Mouse (Mus musculus) CH12.LX (cell line): ENCODE results near the gene Gosr1. TPM values are rescaled to one million over a fixed set of nuclear protein-coding genes. Genes with fewer than 3 reads are reported as not detected.
A peak's percentile ranks its signal among the peaks of the same experiment; 100 is the strongest.

Source experiments
- DNase-seq: peaks from one replicate; pipeline ENCODE4 v3.0.0-alpha.2; 2013; ENCODE audit errors: extremely low read depth
- H3K27ac ChIP-seq: 2 replicates; pipeline ENCODE4 v1.5.1; 2012; ENCODE audit warnings: low read depth, mild to moderate bottlenecking, control low read depth, moderate library complexity; ENCODE audit not compliant: insufficient read depth
- H3K27me3 ChIP-seq: replicated peaks from 2 replicates; pipeline ENCODE3; 2012; ENCODE audit warnings: inconsistent platforms
- H3K36me3 ChIP-seq, 2 experiments: replicated peaks in 1 of 2; 2 replicates each; pipeline versions ENCODE3 to v1.6.1; 2012; ENCODE audit warnings: inconsistent platforms in 1 of 2, low read length in 1 of 2, mild to moderate bottlenecking in 1 of 2, mixed read lengths in 1 of 2, moderate library complexity in 1 of 2; ENCODE audit not compliant: control insufficient read depth in 1 of 2, insufficient read depth in 1 of 2
- H3K4me1 ChIP-seq, 2 experiments: 2 replicates each; pipeline ENCODE4 v1.6.1; 2012; ENCODE audit warnings: inconsistent platforms in 1 of 2, moderate library complexity in 1 of 2; ENCODE audit not compliant: insufficient read depth in 2 of 2, control insufficient read depth in 1 of 2
- H3K4me2 ChIP-seq: 2 replicates; pipeline ENCODE4 v1.6.1; 2012; ENCODE audit warnings: low read depth, mild to moderate bottlenecking, control low read depth; ENCODE audit not compliant: poor library complexity, insufficient read depth, severe bottlenecking
- H3K4me3 ChIP-seq, 3 experiments: fragments of 150-350 bp in 1 of 3; sonication (generic) in 1 of 3; replicated peaks in 1 of 3; 2 replicates each; pipeline versions ENCODE3 to v1.5.1; 2011 to 2012; ENCODE audit warnings: low read depth in 2 of 3, low read length in 2 of 3, mild to moderate bottlenecking in 2 of 3, moderate library complexity in 2 of 3, control low read depth in 1 of 3, improper control_type of control experiment in 1 of 3, inconsistent platforms in 1 of 3, mixed read lengths in 1 of 3; ENCODE audit not compliant: poor library complexity in 1 of 3
- H3K79me2 ChIP-seq: replicated peaks from 2 replicates; pipeline ENCODE4 v1.6.1; 2012; ENCODE audit warnings: mild to moderate bottlenecking, moderate library complexity; ENCODE audit not compliant: control insufficient read depth, poor library complexity, insufficient read depth, severe bottlenecking; ENCODE audit errors: extremely low read depth
- H3K9ac ChIP-seq: 2 replicates; pipeline ENCODE4 v1.6.1; 2012; ENCODE audit warnings: low read depth, mild to moderate bottlenecking, control low read depth, moderate library complexity; ENCODE audit not compliant: insufficient read depth
- H3K9me3 ChIP-seq: replicated peaks from 2 replicates; pipeline ENCODE3; 2012; ENCODE audit warnings: low read length, inconsistent platforms, mixed read lengths
- BHLHE40 ChIP-seq: IDR thresholded peaks from 2 replicates; pipeline ENCODE4 v1.6.1; 2011; ENCODE audit warnings: mild to moderate bottlenecking, low read depth, low read length, improper control_type of control experiment
- CHD1 ChIP-seq: IDR thresholded peaks from 2 replicates; pipeline ENCODE4 v1.6.1; 2012; ENCODE audit warnings: low read depth, low read length, improper control_type of control experiment, inconsistent platforms
- CHD2 ChIP-seq: IDR thresholded peaks from 2 replicates; pipeline ENCODE4 v1.6.1; 2011; ENCODE audit warnings: low read length, improper control_type of control experiment
- CTCF ChIP-seq, 2 experiments: IDR thresholded peaks in 1 of 2; conservative IDR thresholded peaks in 1 of 2; 2 replicates each; pipeline ENCODE4 v1.5.1; 2011 to 2012; ENCODE audit warnings: low read depth in 2 of 2, low read length in 2 of 2, improper control_type of control experiment in 1 of 2, inconsistent platforms in 1 of 2, mild to moderate bottlenecking in 1 of 2, moderate library complexity in 1 of 2
- E2F4 ChIP-seq: IDR thresholded peaks from 2 replicates; pipeline ENCODE4 v1.6.1; 2011; ENCODE audit warnings: low read depth, low read length, improper control_type of control experiment; ENCODE audit not compliant: insufficient replicate concordance
- EP300 ChIP-seq: IDR thresholded peaks from 2 replicates; pipeline ENCODE4 v1.6.1; 2011; ENCODE audit warnings: low read length, improper control_type of control experiment
- ETS1 ChIP-seq: conservative IDR thresholded peaks from 2 replicates; pipeline ENCODE4 v1.6.1; 2012; ENCODE audit warnings: low read depth, mild to moderate bottlenecking, inconsistent platforms, low read length, improper control_type of control experiment, moderate library complexity
- GABPA ChIP-seq: IDR thresholded peaks from 2 replicates; pipeline ENCODE4 v1.6.1; 2012; ENCODE audit warnings: low read depth, low read length, improper control_type of control experiment, inconsistent platforms; ENCODE audit not compliant: insufficient replicate concordance
- HCFC1 ChIP-seq: IDR thresholded peaks from 2 replicates; pipeline ENCODE4 v1.6.1; 2012; ENCODE audit warnings: low read depth, mild to moderate bottlenecking, inconsistent platforms, low read length, improper control_type of control experiment
- IRF4 ChIP-seq: IDR thresholded peaks from 2 replicates; pipeline ENCODE4 v1.6.1; 2014; ENCODE audit warnings: low read depth, mild to moderate bottlenecking, inconsistent platforms, low read length, improper control_type of control experiment
- JUN ChIP-seq: IDR thresholded peaks from 2 replicates; pipeline ENCODE4 v1.6.1; 2011; ENCODE audit warnings: low read depth, mild to moderate bottlenecking, low read length, improper control_type of control experiment, moderate library complexity; ENCODE audit not compliant: insufficient read depth
- JUND ChIP-seq: conservative IDR thresholded peaks from 2 replicates; pipeline ENCODE4 v1.6.1; 2011; ENCODE audit warnings: low read depth, low read length, improper control_type of control experiment
- KAT2A ChIP-seq: IDR thresholded peaks from 2 replicates; pipeline ENCODE4 v1.6.1; 2012; ENCODE audit warnings: low read length, improper control_type of control experiment, inconsistent platforms; ENCODE audit not compliant: insufficient replicate concordance
- MAX ChIP-seq: IDR thresholded peaks from 2 replicates; pipeline ENCODE4 v1.6.1; 2011; ENCODE audit warnings: low read length, improper control_type of control experiment
- MAZ ChIP-seq: IDR thresholded peaks from 2 replicates; pipeline ENCODE4 v1.6.1; 2012; ENCODE audit warnings: low read depth, mild to moderate bottlenecking, inconsistent platforms, low read length, improper control_type of control experiment, moderate library complexity
- MXI1 ChIP-seq: IDR thresholded peaks from 2 replicates; pipeline ENCODE4 v1.6.1; 2011; ENCODE audit warnings: mild to moderate bottlenecking, low read depth, low read length, improper control_type of control experiment
- MYC ChIP-seq: IDR thresholded peaks from 2 replicates; pipeline ENCODE4 v1.6.1; 2011; ENCODE audit warnings: low read depth, mild to moderate bottlenecking, improper control_type of control experiment, low read length
- NELFE ChIP-seq: IDR thresholded peaks from 2 replicates; pipeline ENCODE4 v1.6.1; 2011; ENCODE audit warnings: low read depth, low read length, improper control_type of control experiment
- NRF1 ChIP-seq: IDR thresholded peaks from 2 replicates; pipeline ENCODE4 v1.6.1; 2014; ENCODE audit warnings: low read depth, mild to moderate bottlenecking, inconsistent platforms, low read length, improper control_type of control experiment, moderate library complexity
- PAX5 ChIP-seq: IDR thresholded peaks from 2 replicates; pipeline ENCODE4 v1.6.1; 2012; ENCODE audit warnings: low read length, inconsistent platforms, mixed read lengths
- POLR2A ChIP-seq: IDR thresholded peaks from 2 replicates; pipeline ENCODE4 v1.6.1; 2011; ENCODE audit warnings: low read depth, mild to moderate bottlenecking, improper control_type of control experiment, low read length
- RAD21 ChIP-seq: IDR thresholded peaks from 2 replicates; pipeline ENCODE4 v1.6.1; 2011; ENCODE audit warnings: low read depth, mild to moderate bottlenecking, low read length, improper control_type of control experiment, moderate library complexity
- SIN3A ChIP-seq: IDR thresholded peaks from 2 replicates; pipeline ENCODE4 v1.6.1; 2012; ENCODE audit warnings: low read length, improper control_type of control experiment, inconsistent platforms
- SMC3 ChIP-seq: IDR thresholded peaks from 2 replicates; pipeline ENCODE4 v1.6.1; 2011; ENCODE audit warnings: low read depth, low read length, improper control_type of control experiment
- TCF12 ChIP-seq: IDR thresholded peaks from 2 replicates; pipeline ENCODE4 v1.6.1; 2014; ENCODE audit warnings: low read depth, mild to moderate bottlenecking, inconsistent platforms, low read length, improper control_type of control experiment
- UBTF ChIP-seq: IDR thresholded peaks from 2 replicates; pipeline ENCODE4 v1.6.1; 2012; ENCODE audit warnings: low read depth, mild to moderate bottlenecking, inconsistent platforms, low read length, improper control_type of control experiment, moderate library complexity
- ZC3H11A ChIP-seq: IDR thresholded peaks from 2 replicates; pipeline ENCODE4 v1.6.1; 2012; ENCODE audit warnings: low read depth, mild to moderate bottlenecking, inconsistent platforms, low read length, improper control_type of control experiment
- ZKSCAN1 ChIP-seq: IDR thresholded peaks from 2 replicates; pipeline ENCODE4 v1.6.1; 2012; ENCODE audit warnings: low read depth, inconsistent platforms, low read length, improper control_type of control experiment, borderline replicate concordance
- dilution Hi-C: fragments of 300-500 bp; cut with MboI; formaldehyde crosslinking; loops from 2 replicates; pipeline ENCODE4 v1.14.3; 2020; ENCODE audit warnings: low sequenced_read_pairs; ENCODE audit not compliant: extremely low pct_unique_long_range_greater_than_20kb, extremely low pct_ligation_motif_present
- in situ Hi-C: fragments of 300-500 bp; cut with MboI; formaldehyde crosslinking; loops from 3 replicates; pipeline ENCODE4 v1.14.3; 2019; ENCODE audit warnings: low sequenced_read_pairs, low pct_ligation_motif_present, low pct_unique_long_range_greater_than_20kb, mixed read lengths
- polyA plus RNA-seq: library from polyadenylated mRNA; unstranded; fragments of >175 nt; gene quantifications from 2 replicates; pipeline ENCODE4 v1.2.1, GENCODE M21; 2012; ENCODE audit warnings: low read depth; ENCODE audit not compliant: insufficient read length
- total RNA-seq, 2 experiments: library from RNA; depleted of rRNA; stranded (reverse); fragments of 300-350 nt in 1 of 2; fragments of >200 nt in 1 of 2; gene quantifications; 2 replicates each; pipeline ENCODE4 v1.2.3; 2012 to 2014

Gene Gosr1
- total and polyA plus RNA-seq, 3 experiments: 21.2 to 46.6 (median 40.2) TPM

- no peak for TF ChIP-seq ZC3H11A
- no peak for TF ChIP-seq GABPA
- TF ChIP-seq PAX5: no peak
- TF ChIP-seq RAD21: no peak
- peak; percentile 53; the same call in 1 of the 2 replicates for TF ChIP-seq ETS1
- TF ChIP-seq, all 38 proteins: peak for 4
Measured at GRCm38 (mm10) chr11:76735753-76736324, 27.5 kb downstream of the Gosr1 start (continued).

GRCm38 (mm10) chr11:76734560-76734959, 28.8 kb downstream of the Gosr1 start:
- H3K79me2 ChIP-seq: no peaks in the 10 kb centered on the region
- no peak overlapping the region; the same call in 1 of the 2 replicates for H3K4me2 ChIP-seq
- no peak overlapping the region for H3K27ac ChIP-seq
- in situ Hi-C loops (no loop called here), dilution Hi-C loops (no loop called here)
- H3K4me1 ChIP-seq: peaks cover 13 to 24% of the 10 kb centered on the region in 2 experiments
- DNase-seq: peak; percentile 46
- TF ChIP-seq JUND (peak; percentile 97), SIN3A (no peak), JUN (peak; percentile 81), EP300 (peak; percentile 74), GABPA (no peak), CTCF (conservative IDR thresholded peaks at IDR 0.05 in 1 of 2, IDR thresholded peaks at IDR 0.05 in 1 of 2; ENCODE audit: low read depth in 2 of 2, low read length in 2 of 2) (no peak), MAX (no peak), NRF1 (no peak), MYC (no peak), E2F4 (no peak), HCFC1 (no peak), ETS1 (no peak), CHD2 (no peak), POLR2A (no peak), CHD1 (no peak), IRF4 (peak; percentile 93), ZKSCAN1 (no peak), UBTF (no peak), TCF12 (no peak), ZC3H11A (no peak), KAT2A (no peak), MXI1 (no peak), BHLHE40 (no peak), PAX5 (no peak), SMC3 (no peak), NELFE (no peak), MAZ (no peak)
- H3K9ac ChIP-seq: no peak overlapping the region
- no peaks in the 10 kb centered on the region for H3K27me3 ChIP-seq
- H3K36me3 ChIP-seq: peaks cover 41 to 86% of the 10 kb centered on the region in 2 experiments
- no peak overlapping the region for H3K4me3 ChIP-seq
- H3K9me3 ChIP-seq: no peaks in the 10 kb centered on the region
